Mouse (Mus musculus) bone marrow macrophage, adult 2 months (primary cell): Measurements from ENCODE around the gene Fn1.

Source experiments
- CTCF ChIP-seq: IDR thresholded peaks from 2 replicates; pipeline ENCODE4 v1.5.1; 2012; ENCODE audit warnings: low read depth, mild to moderate bottlenecking, low read length, moderate library complexity
- POLR2A ChIP-seq: IDR thresholded peaks from 2 replicates; pipeline ENCODE4 v1.6.1; 2012; ENCODE audit warnings: mild to moderate bottlenecking, low read depth, low read length, borderline replicate concordance

DNA sequence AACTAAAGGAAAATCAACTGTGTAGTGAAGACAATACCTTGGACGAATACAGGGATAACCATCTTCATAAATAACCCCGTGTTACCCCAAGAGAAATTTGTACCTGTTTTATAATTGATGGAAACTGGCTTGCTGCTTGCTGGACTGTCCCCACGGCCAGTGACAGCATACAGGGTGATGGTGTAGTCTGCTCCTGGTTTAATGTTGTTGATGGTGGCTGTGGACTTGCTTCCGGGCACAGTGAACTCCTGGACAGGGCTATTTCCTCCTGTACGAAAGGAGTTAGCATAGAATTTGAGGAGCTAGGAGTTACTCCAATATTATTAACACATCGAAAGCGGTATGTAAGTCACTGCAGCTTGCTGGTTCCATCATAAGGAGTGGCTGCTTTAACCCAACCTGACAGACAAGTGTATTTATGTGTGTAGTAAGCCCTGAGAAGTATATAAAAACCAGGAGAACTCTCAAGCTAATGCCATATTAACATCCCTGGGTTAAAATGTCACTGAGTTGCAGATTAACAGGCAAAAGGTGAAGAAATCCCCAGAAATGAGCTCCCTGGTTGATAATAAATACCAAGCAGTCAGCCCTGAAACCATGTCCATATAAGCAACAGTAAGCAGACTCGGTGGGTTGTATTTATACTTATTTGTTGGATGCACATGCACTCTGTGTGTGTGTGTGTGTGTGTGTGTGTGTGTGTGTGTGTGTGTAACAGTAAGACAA lies 46.2 kb downstream of the Fn1 start:
- no peak for TF ChIP-seq CTCF
- TF ChIP-seq POLR2A: no peak
